Mouse (Mus musculus) kidney, postnatal 0 days (tissue): ENCODE measurements around the gene Olfr437. TPM values are rescaled to one million over a fixed set of nuclear protein-coding genes. Genes with fewer than 3 reads are reported as not detected.
"Not testable (repeated sequence)": the region's sequence is repeated elsewhere in the genome, so short reads cannot be mapped to it uniquely, and the experiment has no call there.

ENCODE experiments used
- ATAC-seq: fragments of 200-750 bp; cut with Nextera tagmentation; replicated peaks from 2 replicates; pipeline ENCODE4 v1.8.0; 2017; ENCODE audit warnings: low read depth, moderate number of reproducible peaks, moderate TSS enrichment, moderate library complexity; ENCODE audit not compliant: low FRiP score
- DNase-seq: peaks from one replicate; pipeline ENCODE4 v3.0.0-alpha.2; 2016; ENCODE audit warnings: low spot score
- H3K27ac ChIP-seq: fragments of 300-500 bp; sonication (generic); 2 replicates; pipeline ENCODE4 v1.5.1; 2014; ENCODE audit warnings: mild to moderate bottlenecking
- H3K27me3 ChIP-seq: fragments of 300-500 bp; sonication (generic); 2 replicates; pipeline ENCODE4 v1.6.1; 2014; ENCODE audit warnings: low read length, mixed read lengths; ENCODE audit not compliant: insufficient read depth
- H3K36me3 ChIP-seq: fragments of 300-500 bp; sonication (generic); 2 replicates; pipeline ENCODE4 v1.6.1; 2014; ENCODE audit warnings: low read length, mixed read lengths; ENCODE audit not compliant: insufficient read depth
- H3K4me1 ChIP-seq: fragments of 300-500 bp; sonication (generic); replicated peaks from 2 replicates; pipeline ENCODE4 v1.6.1; 2014; ENCODE audit warnings: antibody characterized with exemption, low read length, mixed read lengths; ENCODE audit not compliant: insufficient read depth
- H3K4me2 ChIP-seq: fragments of 300-500 bp; sonication (generic); 2 replicates; pipeline ENCODE4 v1.6.1; 2014; ENCODE audit warnings: mild to moderate bottlenecking, low read length, moderate library complexity, mixed read lengths
- H3K4me3 ChIP-seq: fragments of 300-500 bp; sonication (generic); replicated peaks from 2 replicates; pipeline ENCODE4 v1.5.1; 2014; ENCODE audit warnings: low read depth, low read length
- H3K9ac ChIP-seq: fragments of 300-500 bp; sonication (generic); 2 replicates; pipeline ENCODE4 v1.6.1; 2014; ENCODE audit warnings: low read depth, low read length
- H3K9me3 ChIP-seq: fragments of 300-500 bp; sonication (generic); replicated peaks from 2 replicates; pipeline ENCODE4 v1.6.1; 2016; ENCODE audit warnings: low read length, inconsistent platforms, mixed read lengths
- CTCF ChIP-seq: IDR thresholded peaks from 2 replicates; pipeline ENCODE4 v1.5.1; 2016; ENCODE audit warnings: antibody characterized with exemption, low read depth, mild to moderate bottlenecking, moderate library complexity
- WGBS: fragments of 180-500 bp; shearing (Covaris S2); extraction: QIAGEN DNeasy Blood & Tissue Kit; methylation state at CpG from one replicate; pipeline ENCODE4 v1.1.7; 2014; 5-methylcytosine and 5-hydroxymethylcytosine counted together
- polyA plus RNA-seq: library from polyadenylated mRNA; unstranded; fragments of >200 nt; fragmentation: Nextera tagmentation; extraction: Ambion mirVana; gene quantifications from 2 replicates; pipeline ENCODE4 v1.2.1, GENCODE M21; 2015

Olfr437 gene
- polyA plus RNA-seq, 1 experiment from 2014 or later: not detected

DNA sequence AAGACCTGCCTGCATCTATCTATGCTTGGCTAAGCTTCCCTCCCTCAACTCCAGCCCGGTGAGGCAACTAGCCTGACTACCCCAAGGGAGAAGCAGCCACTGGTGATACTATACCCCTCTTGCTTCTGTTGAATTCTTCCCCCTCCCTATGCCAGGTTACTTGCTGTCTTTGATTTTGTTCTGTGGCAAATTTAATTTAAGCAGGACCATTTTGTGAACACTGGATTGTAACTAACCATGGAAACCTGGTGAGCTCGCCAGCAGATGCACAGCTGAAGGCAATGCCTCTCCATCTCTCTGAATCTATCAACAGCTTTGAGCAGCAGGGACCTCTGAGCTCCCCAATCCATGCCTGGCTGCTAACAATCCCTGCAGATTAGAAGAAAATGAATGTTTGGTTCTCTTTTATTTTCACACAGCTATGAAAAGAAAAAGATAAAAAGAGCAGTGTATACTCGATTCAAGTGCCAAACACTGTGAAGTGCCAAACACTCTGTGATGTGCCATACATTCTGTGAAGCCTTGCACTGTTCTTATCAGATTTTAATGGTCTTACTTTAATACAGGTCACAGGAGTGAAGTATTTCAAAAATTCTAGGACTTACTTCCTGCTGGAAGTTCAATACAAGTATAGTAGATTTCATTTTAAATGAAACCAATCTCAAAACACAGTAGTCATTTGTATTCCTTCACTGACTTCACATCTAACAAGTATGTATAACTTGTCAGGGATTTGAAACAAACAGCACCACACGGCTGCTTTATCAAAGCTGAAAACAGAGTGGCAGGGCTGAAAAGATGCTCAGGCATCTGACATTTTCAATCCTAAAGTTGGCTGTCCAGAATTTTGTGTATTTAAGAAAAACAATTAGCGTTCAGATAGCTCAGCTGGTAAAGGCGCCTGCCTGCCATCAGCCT, 15.8 kb downstream of the Olfr437 start:
- no peak overlapping the region for H3K4me3 ChIP-seq
- WGBS: 64% methylated on average over 6 of the region's 6 CpGs
- DNase-seq (no peak), ATAC-seq (no peak)
- no peak for TF ChIP-seq CTCF
- no peaks in the 10 kb centered on the region for H3K9me3 ChIP-seq
- no peaks in the 10 kb centered on the region for H3K36me3 ChIP-seq
- no peak overlapping the region for H3K27ac ChIP-seq
- H3K4me2 ChIP-seq: no peak overlapping the region
- H3K4me1 ChIP-seq: no peaks in the 10 kb centered on the region
- H3K27me3 ChIP-seq: no peaks in the 10 kb centered on the region
- H3K9ac ChIP-seq: no peak overlapping the region

DNA sequence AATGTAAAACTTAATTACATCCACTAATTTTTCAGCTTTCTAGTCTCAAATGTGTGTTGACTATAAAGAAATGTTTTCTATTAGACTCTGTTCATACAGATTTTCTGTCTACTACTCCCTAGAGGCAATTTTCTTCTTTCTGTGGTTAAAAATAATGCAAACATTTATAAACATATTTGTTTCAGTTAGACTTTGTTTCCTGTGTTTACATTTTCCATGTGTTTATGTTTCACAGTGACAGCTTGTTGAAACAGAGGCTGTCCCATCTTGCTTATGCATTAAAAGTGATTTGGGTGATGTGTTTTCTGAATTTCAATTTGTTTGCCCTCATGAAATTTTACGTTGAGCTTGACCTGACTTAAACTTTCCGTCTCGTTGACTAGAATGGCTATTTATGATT, 27.9 kb downstream of the Olfr437 start:
- no peaks in the 10 kb centered on the region for H3K4me1 ChIP-seq
- H3K27me3 ChIP-seq: no peaks in the 10 kb centered on the region
- ATAC-seq: no peak
- H3K4me2 ChIP-seq: no peak overlapping the region
- WGBS: 71% methylated on average over 3 of the region's 3 CpGs
- no peak for TF ChIP-seq CTCF
- no peaks in the 10 kb centered on the region for H3K36me3 ChIP-seq
- H3K27ac ChIP-seq: no peak overlapping the region
- DNase-seq: no peak
- H3K4me3 ChIP-seq: no peak overlapping the region
- no peaks in the 10 kb centered on the region for H3K9me3 ChIP-seq
- H3K9ac ChIP-seq: no peak overlapping the region

DNA sequence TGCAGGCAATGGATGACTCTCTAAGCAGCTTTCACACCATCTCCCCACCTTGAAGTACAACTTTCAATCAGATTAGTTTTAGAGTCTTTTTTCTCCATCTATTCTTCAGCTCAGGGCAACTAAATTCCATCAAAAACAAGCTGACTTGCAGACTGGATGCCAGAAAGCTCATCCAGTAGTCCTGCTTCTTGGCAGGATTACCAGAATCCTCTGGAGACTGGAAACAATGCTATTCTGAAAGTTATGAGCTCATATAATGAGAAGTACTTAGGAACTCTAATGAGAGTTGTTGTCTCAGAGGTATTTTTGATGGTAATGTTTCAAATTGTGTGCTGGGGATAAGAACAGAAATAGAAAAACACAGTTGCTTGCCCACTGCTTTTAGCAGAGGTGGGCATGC, 33.7 kb downstream of the Olfr437 start, which contains the start of gene Olfr435:
Olfr435 (plus strand) TSS at position 366 of the 400 bp plus-strand sequence.
- Histone ChIP-seq H3K9me3 (no peaks in the 10 kb centered on the region), H3K27ac (no peak within 1 kb of the TSS), H3K27me3 (no peaks in the 10 kb centered on the region), H3K9ac (no peak within 1 kb of the TSS), H3K4me1 (no peaks in the 10 kb centered on the region), H3K4me2 (no peak within 1 kb of the TSS), H3K4me3 (no peak within 1 kb of the TSS), H3K36me3 (no peaks in the 10 kb centered on the region)
- no peak for DNase-seq
- no peak for TF ChIP-seq CTCF
- ATAC-seq: no peak

DNA sequence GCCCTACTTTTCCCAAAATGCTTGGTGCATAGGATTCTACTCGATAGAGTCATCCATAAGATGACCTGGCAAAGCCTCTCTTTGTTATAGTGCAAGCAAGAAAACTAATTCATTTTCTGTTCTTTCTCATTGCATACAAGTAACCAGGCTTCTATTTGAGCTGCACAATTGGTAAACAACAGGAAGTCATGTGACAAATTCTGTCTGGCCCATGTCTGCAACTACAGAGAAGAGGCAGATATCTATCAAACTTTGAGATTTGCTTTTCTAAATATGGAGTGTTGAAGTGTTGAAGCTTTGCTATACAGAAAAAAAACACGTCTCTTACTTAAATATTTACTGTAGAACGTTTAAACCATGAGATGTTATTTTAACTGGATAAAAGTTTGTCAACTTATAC, 35.0 kb downstream of the Olfr437 start:
- no peak for TF ChIP-seq CTCF
- Histone ChIP-seq H3K4me3 (no peak overlapping the region), H3K4me2 (no peak overlapping the region), H3K9ac (no peak overlapping the region), H3K4me1 (no peaks in the 10 kb centered on the region), H3K27ac (no peak overlapping the region), H3K9me3 (no peaks in the 10 kb centered on the region), H3K27me3 (no peaks in the 10 kb centered on the region), H3K36me3 (no peaks in the 10 kb centered on the region)
- WGBS: 75% methylated on average over 3 of the region's 3 CpGs
- no peak for DNase-seq
- ATAC-seq: no peak

DNA sequence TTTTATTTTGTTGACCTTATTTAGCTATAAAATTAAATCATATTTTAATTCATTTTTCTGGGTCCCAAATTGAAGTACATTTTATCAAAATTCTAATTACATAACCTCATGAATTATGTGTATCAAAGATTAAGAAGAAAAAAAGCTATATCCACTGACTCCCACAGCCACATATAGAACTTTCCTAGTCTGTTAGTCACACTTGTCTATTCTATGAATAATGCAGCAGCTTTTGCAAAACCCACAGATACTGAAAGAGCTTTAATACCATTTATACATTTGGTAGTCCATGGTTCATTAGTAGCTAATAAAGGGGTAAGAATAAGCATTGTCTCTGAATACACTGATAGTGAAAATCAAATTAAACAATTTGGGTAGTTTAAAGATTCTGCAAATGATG, 39.7 kb downstream of the Olfr437 start:
- ATAC-seq (no peak), DNase-seq (no peak)
- Histone ChIP-seq H3K9me3 (no peaks in the 10 kb centered on the region), H3K4me2 (no peak overlapping the region), H3K27ac (no peak overlapping the region), H3K4me1 (no peaks in the 10 kb centered on the region), H3K36me3 (no peaks in the 10 kb centered on the region), H3K9ac (no peak overlapping the region), H3K27me3 (no peaks in the 10 kb centered on the region), H3K4me3 (no peak overlapping the region)
- TF ChIP-seq CTCF: no peak

DNA sequence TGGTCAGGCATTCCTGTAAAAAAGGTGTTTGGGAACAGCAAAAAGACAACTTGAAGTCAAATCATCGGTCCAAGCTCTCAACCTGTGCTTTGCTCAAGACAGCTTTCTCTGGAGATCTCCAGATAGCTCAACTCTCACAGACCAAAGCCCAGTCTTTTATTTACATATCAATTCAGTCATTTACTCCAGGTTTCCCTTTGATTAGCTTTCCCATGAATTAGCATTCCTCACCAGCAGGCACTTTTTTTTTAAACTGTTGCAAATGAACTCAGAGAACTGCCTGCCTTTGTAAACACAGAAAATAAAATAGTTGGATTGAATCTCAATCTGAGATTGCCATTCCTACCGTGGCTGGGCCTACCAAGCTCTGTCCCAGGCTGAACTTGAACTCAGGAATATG, 42.3 kb downstream of the Olfr437 start:
- 29% methylated on average over 2 of the region's 2 CpGs for WGBS
- Histone ChIP-seq H3K9ac (no peak overlapping the region), H3K27ac (no peak overlapping the region), H3K27me3 (no peaks in the 10 kb centered on the region), H3K9me3 (no peaks in the 10 kb centered on the region), H3K4me3 (no peak overlapping the region), H3K36me3 (no peaks in the 10 kb centered on the region), H3K4me2 (no peak overlapping the region), H3K4me1 (no peaks in the 10 kb centered on the region)
- TF ChIP-seq CTCF: no peak
- ATAC-seq: no peak
- DNase-seq: no peak

DNA sequence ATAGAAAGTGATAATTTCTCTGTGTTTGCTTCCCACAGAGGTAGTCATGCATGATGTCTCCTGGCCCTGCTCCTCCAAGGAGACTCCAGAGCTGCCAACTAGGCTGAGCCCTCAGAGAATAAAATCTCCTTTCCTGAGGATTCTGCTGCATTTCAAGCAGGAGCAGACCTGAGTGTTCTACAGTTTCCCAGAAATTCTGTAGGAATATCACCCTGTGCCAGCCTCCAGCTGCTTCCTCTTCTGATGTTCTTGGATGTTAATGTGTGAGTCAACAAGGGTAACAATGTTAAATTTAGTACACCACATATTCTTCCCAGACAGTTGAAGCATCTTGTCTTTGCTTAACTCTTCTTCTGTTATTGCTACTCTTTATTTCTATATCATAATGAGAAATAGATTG, 49.8 kb downstream of the Olfr437 start, which contains the start of gene Olfr434:
Olfr434 (plus strand) TSS at position 149 of the 400 bp plus-strand sequence.
- DNase-seq, H3K4me3 ChIP-seq, H3K9ac ChIP-seq, H3K27me3 ChIP-seq, ATAC-seq, H3K27ac ChIP-seq, H3K9me3 ChIP-seq, H3K36me3 ChIP-seq, H3K4me2 ChIP-seq, H3K4me1 ChIP-seq: not testable (repeated sequence)

Other genes starting within 250 kb of the Olfr437 start
- not detected in 2 replicates for gene Olfr446, start 241.9 kb upstream of the Olfr437 start, polyA plus RNA-seq
- gene Olfr444, start 214.2 kb upstream of the Olfr437 start, polyA plus RNA-seq: not detected in 2 replicates
- not detected in 2 replicates for gene Olfr441, start 56.9 kb upstream of the Olfr437 start, polyA plus RNA-seq
- not detected in 2 replicates for gene Olfr237-ps1, start 16.7 kb upstream of the Olfr437 start, polyA plus RNA-seq
- gene Olfr13, start 8.9 kb downstream of the Olfr437 start, polyA plus RNA-seq: not detected in 2 replicates
- gene Olfr435, start 33.9 kb downstream of the Olfr437 start, polyA plus RNA-seq: not detected in 2 replicates
- gene Olfr434, start 49.7 kb downstream of the Olfr437 start, polyA plus RNA-seq: not detected in 2 replicates
- gene Olfr47, start 68.2 kb downstream of the Olfr437 start, polyA plus RNA-seq: not detected in 2 replicates
- gene Arhgef5, start 102.3 kb downstream of the Olfr437 start, polyA plus RNA-seq: 16.2 and 16.4 TPM in 2 replicates
- gene Nobox, start 146.3 kb downstream of the Olfr437 start, polyA plus RNA-seq: not detected in 2 replicates